Mouse (Mus musculus): ENCODE data around the gene Peak1.
"Not testable (repeated sequence)": the region's sequence is repeated elsewhere in the genome, so short reads cannot be mapped to it uniquely, and the experiment has no call there.

Peak1 gene

DNA sequence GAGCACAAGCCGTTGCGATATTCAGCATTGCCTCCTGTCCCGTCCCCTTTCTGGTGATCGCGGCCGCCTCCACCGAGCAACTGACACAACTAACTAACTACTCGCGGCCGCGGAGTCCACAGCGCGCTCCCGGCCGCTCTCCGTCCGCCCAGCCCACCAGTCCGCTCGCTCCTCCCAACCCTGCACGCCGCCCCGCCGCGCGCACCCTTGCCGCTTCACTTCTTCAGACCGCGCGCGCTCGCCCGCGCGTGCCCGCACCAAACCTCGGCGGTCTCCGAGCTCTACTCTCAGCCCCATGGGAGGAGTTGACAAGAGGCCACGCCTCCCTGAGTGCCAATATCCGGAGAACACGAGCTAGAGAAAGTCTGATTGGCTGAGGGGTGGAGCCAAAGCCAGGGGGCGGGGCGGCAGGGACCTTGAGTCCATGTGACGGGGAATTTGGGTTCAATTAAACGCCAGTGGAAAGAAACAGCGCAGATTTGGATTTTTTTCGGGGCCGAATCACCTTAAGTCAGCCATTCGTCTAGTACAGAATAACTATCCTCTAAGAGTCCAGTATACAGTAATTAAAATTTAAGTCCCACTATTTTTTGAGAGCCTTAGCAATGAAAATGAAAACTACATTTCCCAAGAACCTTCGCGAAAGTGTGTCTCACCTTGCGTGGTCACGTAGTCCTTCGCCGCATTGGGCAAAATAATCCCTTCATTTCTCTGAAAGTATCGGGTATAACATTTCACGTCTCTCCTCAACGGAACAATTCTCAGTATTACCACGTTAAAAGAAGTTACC is at the start of gene Peak1, which contains the start of gene Hmg20a:
Gene Peak1, minus strand, starts transcription at position 120 of the 790 bp plus-strand sequence.
Gene Hmg20a, plus strand, starts transcription at position 662 of the 790 bp plus-strand sequence.
- DNase-seq: peak; percentile 100

DNA sequence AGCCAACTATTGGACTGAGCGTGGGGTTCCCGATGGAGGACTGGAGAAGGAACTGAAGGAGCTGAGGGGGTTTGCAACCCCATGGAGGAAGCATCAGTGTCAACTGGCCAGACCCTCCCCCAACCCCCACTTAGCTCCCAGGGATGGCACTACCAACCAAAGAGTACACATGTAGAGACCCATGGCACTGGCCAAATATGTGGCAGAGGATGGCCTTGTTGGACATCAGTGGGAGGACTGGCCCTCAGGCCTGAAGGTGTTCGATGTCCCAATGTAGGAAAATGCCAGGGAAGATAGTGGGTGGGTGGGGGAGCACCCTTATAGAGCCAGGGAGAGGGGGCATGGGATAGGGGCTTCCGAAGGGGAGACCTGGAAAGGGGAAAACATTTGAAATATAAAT is 48.4 kb upstream of the Peak1 start:
- DNase-seq: no peak

DNA sequence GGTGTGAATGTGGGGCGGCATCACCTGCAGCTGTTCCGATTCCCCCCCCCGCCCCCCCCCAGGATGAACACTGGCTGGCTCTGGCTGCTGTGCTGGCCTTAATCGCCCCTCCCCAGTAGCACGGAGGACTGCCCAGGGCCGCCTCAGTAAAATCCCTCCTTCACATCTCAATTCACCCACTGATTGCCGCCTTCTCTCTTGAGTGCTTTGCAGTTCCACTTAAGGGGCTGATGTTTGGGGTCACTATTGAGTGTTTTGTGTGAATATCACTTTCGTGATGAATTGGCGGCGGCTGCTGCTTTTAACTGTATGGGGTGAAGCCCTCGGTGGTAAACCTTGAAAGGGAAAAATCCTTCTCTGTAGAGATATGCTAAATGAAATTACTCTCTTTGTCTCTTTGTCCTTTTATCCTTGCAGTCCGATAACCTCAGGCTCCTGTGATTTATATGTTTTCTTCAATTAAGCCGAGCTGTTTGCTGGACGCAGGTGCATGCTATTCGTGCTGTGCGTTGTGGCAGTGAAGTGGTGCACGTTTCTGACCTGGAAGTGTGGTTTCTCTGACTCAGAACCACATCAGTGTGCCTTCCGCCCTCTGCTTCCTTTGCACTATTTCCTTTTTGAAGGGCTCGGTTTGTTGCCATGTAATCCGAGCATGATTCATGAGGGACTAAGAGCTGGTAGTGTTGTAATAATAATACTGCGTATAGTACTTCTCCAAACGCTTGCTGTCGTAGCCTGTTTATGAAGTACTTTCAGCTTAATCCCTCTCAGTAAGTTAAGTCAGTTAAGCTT is 47.2 kb upstream of the Peak1 start:
- DNase-seq: peak; percentile 66

DNA sequence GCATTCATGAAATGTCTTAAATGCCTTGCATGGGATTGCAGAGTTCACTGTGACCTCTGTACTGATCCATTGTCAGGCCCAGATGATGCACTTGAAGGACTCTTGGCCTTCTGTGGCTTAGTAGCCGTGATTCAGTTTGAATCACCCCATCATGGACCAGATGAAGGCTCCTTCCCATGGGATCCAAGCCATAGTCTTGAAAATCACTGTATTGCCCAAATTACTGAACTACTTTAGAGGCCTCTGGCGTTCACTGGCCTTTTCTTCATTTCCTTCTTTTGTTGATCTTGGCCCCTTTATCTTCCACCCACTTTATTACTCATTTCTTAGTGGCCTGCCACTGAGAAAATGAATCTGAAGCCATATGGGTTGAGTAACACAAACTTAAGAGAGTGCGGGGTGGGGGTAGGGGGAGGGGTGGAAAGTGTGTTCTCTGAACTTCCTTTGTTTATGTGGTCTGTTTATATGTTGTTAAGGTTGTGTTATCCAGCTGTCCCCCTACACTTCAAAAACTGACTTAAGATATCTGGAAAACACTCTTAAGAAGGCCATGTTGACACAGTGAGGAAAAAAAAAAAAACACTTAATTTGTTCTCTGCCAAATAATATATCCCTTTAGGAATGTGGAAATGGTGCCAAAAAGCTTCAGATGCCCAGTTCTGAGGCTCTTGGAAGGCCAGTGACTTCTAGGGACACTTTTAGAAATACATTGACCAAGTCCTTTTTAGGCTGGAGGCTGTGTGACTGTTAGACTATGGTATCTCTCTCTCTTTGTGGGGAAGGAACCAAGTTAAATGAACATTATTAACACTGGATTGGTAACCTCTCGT is 46.0 kb upstream of the Peak1 start:
- peak; percentile 69 for DNase-seq

DNA sequence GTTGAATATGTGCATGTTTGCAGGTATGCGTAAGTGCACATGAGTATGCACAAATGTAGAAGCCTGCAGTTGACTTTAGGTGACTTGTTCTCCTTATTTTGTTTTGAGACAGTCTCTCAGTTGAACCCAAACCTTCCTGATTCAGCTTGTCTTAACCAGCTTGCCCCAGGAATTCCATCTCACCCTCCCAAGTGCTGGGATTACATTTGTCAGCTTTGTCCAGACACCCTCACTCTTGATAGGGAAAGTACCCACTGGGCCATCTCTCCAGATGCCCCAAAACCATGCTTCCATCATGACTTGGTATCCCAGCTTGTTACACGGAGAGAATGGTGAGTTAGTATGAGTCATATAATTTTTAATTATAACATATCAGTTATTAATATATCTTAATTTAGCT is 45.2 kb upstream of the Peak1 start:
- DNase-seq: no peak

DNA sequence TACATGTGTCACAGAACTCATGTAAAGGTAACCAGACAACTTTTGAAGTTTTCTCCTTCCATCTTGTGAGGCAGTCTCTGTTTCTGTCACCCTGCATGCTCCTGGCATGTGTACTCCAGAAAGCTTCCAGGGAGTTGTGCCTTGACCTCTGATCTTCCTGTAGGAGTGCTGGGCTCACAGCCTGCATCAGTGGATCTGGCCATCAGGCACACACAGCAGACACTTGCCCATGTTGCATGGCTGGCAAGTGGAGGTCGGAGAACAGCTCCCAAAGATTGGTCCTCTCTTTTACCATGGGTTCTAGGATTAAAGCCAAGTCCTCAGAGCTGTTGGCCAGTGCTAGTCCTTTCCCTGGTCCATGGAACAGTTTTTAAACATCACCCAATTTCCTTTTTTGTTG is 44.7 kb upstream of the Peak1 start:
- DNase-seq: no peak

DNA sequence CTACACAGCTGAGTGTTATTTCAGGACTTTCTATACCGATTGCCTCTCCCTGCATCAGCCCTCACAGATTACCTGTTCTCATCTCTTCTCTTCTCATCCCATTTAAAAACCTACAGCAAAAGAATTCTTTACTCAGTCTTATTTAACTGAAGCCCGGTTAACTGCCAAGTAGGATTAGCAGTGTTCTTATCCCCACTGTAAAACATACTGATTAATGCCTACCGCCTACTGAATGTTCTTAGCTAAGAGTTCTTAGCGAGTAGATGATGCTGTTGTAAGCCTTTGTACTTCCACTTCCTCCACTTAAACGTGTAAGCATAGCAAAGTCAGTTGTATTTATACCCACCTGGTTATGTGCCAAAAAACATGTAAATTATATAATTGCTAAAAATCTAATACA is 43.1 kb upstream of the Peak1 start:
- no peak for DNase-seq

DNA sequence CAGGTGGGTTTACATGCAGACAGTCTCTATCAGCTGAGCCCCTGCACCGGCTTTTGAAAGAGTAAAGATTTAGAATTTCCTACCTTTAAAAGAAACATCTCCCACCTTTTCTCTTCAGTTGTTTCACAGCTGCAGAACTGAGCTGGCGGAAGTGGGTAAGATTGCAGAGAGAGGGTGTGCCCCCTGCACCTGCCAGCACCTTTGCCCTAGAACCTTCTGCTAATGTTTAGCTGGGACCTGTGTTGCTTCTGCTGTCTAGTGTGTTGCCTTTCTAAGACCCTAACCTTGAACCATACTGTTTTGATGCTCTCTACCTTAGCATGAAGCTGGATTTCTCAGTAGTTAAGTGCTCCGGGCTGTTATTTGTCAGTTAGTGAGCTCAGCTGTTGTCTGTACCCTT is 38.6 kb upstream of the Peak1 start:
- DNase-seq: no peak

DNA sequence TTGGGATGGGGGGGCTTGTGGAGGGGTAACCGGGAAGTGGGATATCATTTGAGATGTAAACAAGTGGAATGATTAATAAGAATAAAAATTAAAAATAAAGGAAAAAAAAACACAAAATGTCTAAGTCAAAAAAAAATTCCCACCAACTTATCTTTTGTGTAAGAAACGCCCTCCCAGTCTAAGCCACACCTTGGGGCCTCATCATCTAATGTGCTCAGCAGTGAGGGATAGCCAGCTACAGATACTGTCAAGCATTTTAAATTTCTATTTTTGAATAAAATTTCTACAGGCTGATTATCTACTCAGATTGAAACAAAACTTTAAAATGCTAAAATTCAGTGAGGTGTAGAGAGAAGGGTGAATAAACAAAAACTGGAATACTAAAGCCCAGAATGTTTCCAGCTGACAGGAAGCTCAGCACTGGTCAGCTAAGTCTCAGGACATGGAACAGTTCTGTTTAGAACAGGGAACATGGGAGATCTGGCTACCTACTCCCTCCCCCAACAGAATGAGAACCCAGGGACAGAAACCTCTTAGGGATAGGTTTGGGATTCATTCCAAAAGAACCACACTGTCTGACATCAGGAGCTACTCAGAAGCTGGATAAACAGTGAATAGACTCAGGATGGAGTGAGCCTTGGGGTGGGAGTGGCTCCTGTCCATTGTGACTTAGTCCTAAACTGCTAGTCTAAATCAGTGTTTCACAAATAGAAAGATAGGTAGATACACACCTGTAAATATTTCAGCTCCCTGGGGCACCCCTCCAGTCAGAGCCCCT is 35.4 kb upstream of the Peak1 start:
- no peak for DNase-seq

DNA sequence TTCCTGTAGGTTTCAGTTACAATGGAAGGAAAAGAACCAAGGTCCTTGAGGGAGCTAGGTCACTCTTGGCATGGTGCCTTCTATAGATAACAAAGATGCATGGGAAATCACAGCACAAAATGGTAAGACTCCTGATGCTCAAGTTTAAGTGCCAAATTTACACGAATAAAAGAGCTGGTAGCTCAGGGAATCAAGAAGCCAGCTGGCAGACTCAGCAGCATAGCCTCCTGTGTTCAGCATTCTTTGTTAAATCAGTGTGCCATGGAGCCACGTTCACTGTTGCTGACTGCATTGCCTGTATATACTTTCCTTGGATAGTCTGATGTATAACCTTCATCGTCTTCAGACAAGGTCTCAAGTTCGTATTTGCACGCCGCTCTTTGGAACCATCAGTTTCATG is 33.7 kb upstream of the Peak1 start:
- DNase-seq: no peak

DNA sequence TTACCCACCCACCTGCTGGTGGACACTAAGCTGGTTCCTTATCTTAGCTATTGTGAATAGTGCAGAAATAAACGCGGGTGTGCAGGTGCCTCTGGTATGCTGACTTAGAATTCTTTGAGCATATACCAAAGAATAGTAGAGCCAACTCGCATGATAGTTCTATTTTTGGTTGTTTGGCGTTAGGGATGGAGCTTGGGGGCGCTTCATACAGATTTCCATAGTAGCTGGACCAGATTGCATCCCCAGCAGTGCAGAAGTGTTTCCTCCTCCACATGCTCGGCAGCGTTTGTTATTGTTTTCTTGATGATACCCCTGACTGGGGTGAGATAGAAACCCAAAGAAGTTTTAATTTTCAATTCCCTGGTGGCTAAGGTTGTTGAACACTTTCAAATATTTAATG is 21.8 kb upstream of the Peak1 start:
- no peak for DNase-seq

DNA sequence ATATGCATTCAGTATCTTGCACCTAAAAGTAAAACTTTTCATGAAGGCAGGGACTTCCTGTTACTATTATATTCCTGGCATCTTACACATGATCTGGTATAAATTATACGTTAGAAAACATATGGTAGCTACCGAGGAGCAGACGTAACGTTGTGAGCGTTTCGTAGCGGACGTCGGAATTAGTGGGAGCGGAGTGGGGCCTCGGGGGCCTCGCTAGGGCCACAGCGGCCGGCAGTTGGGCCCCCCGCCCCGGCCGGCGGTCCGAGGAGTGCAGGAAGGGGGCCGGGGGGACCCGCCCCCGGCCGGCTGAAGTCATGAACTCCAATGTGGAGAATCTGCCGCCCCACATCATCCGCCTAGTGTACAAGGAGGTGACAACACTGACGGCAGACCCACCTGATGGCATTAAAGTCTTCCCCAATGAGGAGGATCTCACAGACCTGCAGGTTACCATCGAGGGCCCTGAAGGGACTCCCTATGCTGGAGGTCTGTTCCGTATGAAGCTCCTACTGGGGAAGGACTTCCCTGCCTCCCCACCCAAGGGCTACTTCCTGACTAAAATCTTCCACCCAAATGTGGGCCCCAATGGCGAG is 19.5 kb upstream of the Peak1 start:
- DNase-seq: not testable (repeated sequence)

DNA sequence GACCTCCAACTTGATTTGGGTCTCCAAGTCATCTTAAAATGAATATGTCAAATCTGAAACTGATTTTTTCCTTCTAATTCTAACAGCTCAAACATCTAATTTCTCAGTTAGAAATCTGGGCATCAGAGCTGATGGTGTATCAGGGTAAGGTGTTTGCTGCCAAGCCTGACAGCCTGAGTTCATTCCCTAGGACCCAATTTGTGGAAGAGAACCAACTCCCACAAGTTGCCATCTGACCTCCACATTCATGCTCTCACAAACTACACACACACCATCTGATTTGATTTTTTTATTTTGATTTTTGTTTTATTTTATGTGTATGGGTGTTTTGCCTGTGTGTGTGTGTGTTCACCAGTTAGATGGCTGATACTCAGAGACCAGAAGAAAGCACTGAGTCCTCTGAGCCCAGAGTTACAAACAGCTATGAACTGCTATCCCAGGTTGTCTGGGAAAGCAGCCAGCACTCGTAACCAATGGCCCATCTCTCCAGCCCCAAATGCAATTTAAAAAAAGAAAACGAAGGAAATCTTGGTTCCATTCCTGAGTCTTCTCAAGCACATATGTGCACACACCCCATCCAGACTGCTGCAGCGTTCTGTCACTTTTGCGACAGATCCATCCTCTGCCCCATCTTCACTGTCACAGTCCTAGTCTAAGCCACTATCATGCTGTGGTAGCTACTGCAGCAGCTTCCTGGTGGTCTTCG is 18.1 kb upstream of the Peak1 start:
- DNase-seq: no peak

DNA sequence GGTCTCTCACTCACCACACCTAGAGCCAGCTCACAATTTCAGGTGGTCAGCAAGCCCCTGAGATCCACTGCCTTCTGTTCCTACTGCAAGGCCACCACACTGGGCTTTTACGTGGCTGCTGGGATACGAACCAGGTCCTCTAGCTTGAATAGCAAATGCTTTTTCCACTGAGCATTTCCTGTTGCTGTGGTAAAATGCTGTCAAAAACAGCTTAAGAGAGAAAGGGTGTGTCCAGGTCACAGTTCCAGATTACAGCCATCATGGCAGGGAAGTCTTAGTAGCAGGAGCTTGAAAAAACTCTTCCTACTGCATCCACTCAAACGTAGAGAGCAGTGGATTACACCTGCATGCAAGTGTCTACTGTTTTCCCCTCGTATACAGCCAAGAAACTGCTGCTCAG is 7.0 kb upstream of the Peak1 start:
- no peak for DNase-seq

DNA sequence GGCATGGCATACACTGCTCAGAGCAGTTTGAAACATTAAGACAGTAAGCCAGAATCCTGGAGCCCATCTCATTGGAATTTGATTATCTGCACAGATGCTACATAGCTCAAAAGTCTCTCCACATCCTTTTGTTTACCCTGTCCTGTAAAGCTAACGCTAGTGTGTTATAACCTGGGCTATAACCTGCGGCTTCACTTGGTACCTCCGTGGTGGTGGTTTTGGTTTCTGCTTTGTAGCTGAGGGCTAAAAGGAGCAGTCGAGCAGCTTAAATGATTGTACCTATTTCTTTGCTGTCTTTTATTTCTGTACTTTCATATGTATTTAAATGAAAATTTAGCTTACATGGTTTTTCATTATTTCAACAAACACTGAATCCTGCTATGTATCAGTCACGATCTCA is 4.1 kb upstream of the Peak1 start:
- DNase-seq: no peak

DNA sequence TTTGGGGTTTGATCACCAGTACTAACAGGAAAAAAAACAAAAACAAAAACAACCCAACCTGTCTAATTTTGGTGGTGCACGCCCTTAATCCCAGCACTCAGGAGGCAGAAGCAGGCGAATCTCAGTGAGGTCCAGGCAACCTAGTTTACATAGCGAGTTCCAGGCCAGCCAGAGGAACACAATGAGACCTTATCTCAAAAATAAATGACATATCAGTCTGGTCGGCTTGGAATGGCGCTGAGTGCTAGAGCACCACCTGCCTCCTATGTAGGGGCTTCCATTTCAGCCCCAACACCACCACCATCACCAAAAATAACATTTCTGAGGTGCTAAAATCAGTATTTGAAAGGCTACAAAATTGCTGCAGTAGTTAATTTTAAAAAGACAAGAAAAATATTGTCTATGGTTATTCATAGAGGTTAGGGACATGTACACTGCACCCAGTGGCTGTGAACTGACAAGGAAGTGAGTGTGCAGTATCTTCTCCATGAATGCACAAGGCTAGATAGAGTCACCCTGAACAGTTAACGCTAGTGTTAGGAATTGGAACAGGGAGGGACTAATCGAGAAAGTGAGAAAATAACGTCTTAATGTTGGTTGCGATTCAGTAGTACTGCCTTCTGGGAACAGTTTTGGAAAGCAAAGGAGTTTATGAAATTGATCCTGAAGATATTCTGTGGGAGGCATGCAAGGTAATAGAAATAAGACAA is 3.2 kb upstream of the Peak1 start:
- DNase-seq: no peak

DNA sequence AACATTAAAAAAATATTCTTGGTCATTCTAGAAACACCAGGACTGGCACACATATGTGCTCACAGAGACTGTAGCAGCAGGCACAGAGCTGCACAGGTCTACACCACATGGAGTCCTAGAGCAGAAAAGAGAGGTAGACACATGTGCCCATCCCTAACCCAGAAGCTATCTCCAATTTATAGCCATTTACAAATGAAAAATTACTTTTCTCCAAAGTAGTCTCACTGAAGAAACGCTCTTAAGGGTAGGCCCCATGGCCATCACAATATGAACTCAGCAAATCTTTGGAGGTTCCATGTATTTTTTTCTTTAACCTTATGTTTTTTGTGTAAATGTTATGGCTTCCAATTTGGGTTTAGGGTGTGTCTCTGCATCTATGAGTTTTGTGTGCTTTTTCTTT is 2.4 kb upstream of the Peak1 start:
- no peak for DNase-seq

DNA sequence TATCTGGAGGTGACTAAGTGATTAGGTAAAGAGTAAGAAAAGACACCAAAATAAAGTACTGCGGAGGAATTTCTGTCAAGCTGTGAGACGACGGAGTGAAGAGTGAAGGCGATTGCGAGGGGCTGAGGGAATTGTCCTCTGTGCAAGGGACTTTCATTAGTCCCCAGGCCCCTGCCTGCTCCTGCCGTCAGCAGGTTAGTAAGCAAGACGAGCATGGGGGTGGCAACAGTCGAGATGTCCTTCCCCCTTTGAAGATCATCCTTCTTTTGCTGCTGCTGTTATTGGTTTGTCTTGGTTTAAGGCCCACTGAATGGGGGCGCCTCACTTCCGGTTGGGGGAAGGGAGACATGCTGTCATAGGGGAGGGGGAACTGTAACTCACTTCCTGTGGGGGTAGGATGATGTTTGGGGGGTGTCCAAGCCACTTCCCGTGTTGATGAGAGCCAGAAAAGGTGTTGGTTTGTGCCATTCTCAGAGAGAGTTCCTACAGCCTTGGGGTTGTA is 922 bp upstream of the Peak1 start:
- peak; percentile 92 for DNase-seq

DNA sequence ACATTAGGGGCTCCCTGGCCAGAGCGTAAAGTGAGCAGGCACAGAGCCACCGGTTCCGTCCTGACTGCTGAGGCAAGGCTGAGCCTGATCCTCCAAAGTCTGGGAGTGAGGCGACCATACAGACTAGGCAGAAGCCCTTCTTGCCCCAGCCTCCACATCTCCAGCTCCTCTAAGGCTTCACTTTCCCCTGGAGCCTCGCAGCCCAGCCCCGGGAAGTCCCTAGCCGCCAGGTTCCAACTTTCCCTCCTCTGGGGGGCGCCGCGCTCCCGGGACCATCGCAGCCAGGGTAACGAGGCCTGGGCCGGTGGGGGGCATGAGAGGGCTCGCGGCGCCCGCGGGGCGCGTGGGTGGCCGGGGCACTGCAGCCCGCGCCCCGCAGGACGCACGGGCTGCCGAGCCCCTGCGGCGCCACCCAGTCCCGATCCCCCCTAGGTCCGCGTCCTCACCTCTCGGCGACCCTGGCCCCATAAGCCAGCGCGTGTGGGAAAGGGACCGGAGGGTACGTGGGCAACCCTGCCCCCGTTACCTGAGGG is 386 bp downstream of the Peak1 start:
- DNase-seq: peak; percentile 94

DNA sequence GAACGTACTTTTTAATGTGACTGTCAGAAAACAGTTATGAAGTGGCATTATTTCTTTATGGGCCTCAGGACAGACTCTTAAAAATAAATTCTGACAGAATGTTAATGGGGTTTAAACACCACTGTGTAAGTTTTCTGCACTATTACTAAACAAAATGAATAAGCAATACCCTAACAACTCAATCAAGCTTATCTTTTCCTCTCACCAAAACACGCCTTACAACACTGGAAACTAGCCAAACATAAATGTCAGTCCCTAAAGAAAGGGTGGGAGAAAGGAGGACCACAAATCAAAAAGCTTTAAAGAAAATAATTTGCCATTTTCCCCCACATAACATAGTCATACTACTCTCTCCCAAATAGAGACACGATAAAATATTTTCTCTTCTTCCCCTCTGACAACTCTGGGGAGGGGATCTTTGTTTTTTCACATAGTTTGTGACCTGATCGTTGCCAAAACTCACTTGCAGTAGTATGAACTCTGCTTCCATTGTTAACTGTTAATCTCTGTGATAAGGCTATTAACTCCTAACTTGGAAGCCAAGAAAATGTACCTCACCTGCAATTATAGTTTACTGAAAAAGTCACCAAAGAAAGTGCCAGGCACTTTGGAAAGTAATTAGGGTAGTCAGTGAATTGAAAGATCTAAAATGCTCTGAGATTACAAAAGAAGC is 1.8 kb downstream of the Peak1 start:
- DNase-seq: no peak

Measured in lung, postnatal 10 days (tissue).